Mouse (Mus musculus): ENCODE data around the gene Lmo2. TPM values are rescaled to one million over a fixed set of nuclear protein-coding genes. Genes with fewer than 3 reads are reported as not detected.
"Not testable (repeated sequence)": the region's sequence is repeated elsewhere in the genome, so short reads cannot be mapped to it uniquely, and the experiment has no call there.

Gene Lmo2
- total and polyA plus RNA-seq, 3 experiments, result 43.3 to 108 (median 63.6) TPM

GRCm38 (mm10) chr2:104007793-104008519, 50.2 kb downstream of the Lmo2 start:
- Histone ChIP-seq H3K27me3 (replicated peaks) (peaks cover 8% of the 10 kb centered on the region), H3K36me3 (replicated peaks in 1 of 2; ENCODE audit: control insufficient read depth in 1 of 2, insufficient read depth in 1 of 2, low read length in 1 of 2) (no peaks in the 10 kb centered on the region), H3K27ac (ENCODE audit: insufficient read depth, low read depth) (no peak overlapping the region), H3K9ac (ENCODE audit: insufficient read depth, low read depth) (no peak overlapping the region), H3K4me3 (replicated peaks in 1 of 3; ENCODE audit: low read depth in 2 of 3, low read length in 2 of 3, poor library complexity in 1 of 3) (no peak overlapping the region), H3K4me2 (ENCODE audit: insufficient read depth, low read depth, poor library complexity, severe bottlenecking) (no peak overlapping the region), H3K9me3 (replicated peaks; ENCODE audit: low read length) (no peaks in the 10 kb centered on the region), H3K79me2 (replicated peaks; ENCODE audit: control insufficient read depth, extremely low read depth, insufficient read depth, poor library complexity, severe bottlenecking) (no peaks in the 10 kb centered on the region), H3K4me1 (ENCODE audit: control insufficient read depth in 1 of 2, insufficient read depth in 2 of 2) (no peaks in the 10 kb centered on the region)
- DNase-seq (ENCODE audit: extremely low read depth), result no peak
- in situ Hi-C loops (cut with MboI; ENCODE audit: low pct_ligation_motif_present, low pct_unique_long_range_greater_than_20kb, low sequenced_read_pairs), result loop anchor here (10.0 kb wide), 2 partner anchors 263 to 443 kb away; partner anchors contain the start of gene Abtb2
- TF ChIP-seq ZNF384 (IDR thresholded peaks at IDR 0.05; ENCODE audit: low read depth, low read length) (no peak), ZMIZ1 (IDR thresholded peaks at IDR 0.05; ENCODE audit: low read depth, low read length) (no peak), SMC3 (IDR thresholded peaks at IDR 0.05; ENCODE audit: low read depth, low read length) (no peak), GABPA (IDR thresholded peaks at IDR 0.05; ENCODE audit: insufficient replicate concordance, low read depth, low read length) (no peak)
- dilution Hi-C loops (cut with MboI; ENCODE audit: extremely low pct_ligation_motif_present, extremely low pct_unique_long_range_greater_than_20kb, low sequenced_read_pairs), result no loop called here

GRCm38 (mm10) chr2:104008853-104009252, 51.1 kb downstream of the Lmo2 start:
- H3K27ac ChIP-seq (ENCODE audit: insufficient read depth, low read depth); H3K4me2 ChIP-seq (ENCODE audit: insufficient read depth, low read depth, poor library complexity, severe bottlenecking); H3K4me1 ChIP-seq (ENCODE audit: control insufficient read depth in 1 of 2, insufficient read depth in 2 of 2); dilution Hi-C loops (cut with MboI; ENCODE audit: extremely low pct_ligation_motif_present, extremely low pct_unique_long_range_greater_than_20kb, low sequenced_read_pairs); H3K4me3 ChIP-seq (replicated peaks in 1 of 3; ENCODE audit: low read depth in 2 of 3, low read length in 2 of 3, poor library complexity in 1 of 3); H3K27me3 ChIP-seq (replicated peaks); H3K9me3 ChIP-seq (replicated peaks; ENCODE audit: low read length); H3K9ac ChIP-seq (ENCODE audit: insufficient read depth, low read depth); DNase-seq (ENCODE audit: extremely low read depth); H3K79me2 ChIP-seq (replicated peaks; ENCODE audit: control insufficient read depth, extremely low read depth, insufficient read depth, poor library complexity, severe bottlenecking); H3K36me3 ChIP-seq (replicated peaks in 1 of 2; ENCODE audit: control insufficient read depth in 1 of 2, insufficient read depth in 1 of 2, low read length in 1 of 2): not testable (repeated sequence)
- in situ Hi-C loops (cut with MboI; ENCODE audit: low pct_ligation_motif_present, low pct_unique_long_range_greater_than_20kb, low sequenced_read_pairs), result loop anchor here (10.0 kb wide), 2 partner anchors 264 to 444 kb away; partner anchors contain the start of gene Abtb2

- no peak for DNase-seq (ENCODE audit: extremely low read depth)
- dilution Hi-C loops (cut with MboI; ENCODE audit: extremely low pct_ligation_motif_present, extremely low pct_unique_long_range_greater_than_20kb, low sequenced_read_pairs), result no loop called here
Measured at GRCm38 (mm10) chr2:104023096-104023495, 65.3 kb downstream of the Lmo2 start.

More at GRCm38 (mm10) chr2:104023096-104023495, 65.3 kb downstream of the Lmo2 start:
- no peak overlapping the region for H3K4me2 ChIP-seq (ENCODE audit: insufficient read depth, low read depth, poor library complexity, severe bottlenecking)
- H3K9me3 ChIP-seq (replicated peaks; ENCODE audit: low read length), result peaks cover 3% of the 10 kb centered on the region
- H3K36me3 ChIP-seq (replicated peaks in 1 of 2; ENCODE audit: control insufficient read depth in 1 of 2, insufficient read depth in 1 of 2, low read length in 1 of 2), result no peaks in the 10 kb centered on the region
- H3K27ac ChIP-seq (ENCODE audit: insufficient read depth, low read depth), result no peak overlapping the region
- H3K9ac ChIP-seq (ENCODE audit: insufficient read depth, low read depth), result no peak overlapping the region
- H3K4me1 ChIP-seq (ENCODE audit: control insufficient read depth in 1 of 2, insufficient read depth in 2 of 2), result peaks cover 0 to 10% of the 10 kb centered on the region in 2 experiments; a peak in 2 of 4 replicates
- in situ Hi-C loops (cut with MboI; ENCODE audit: low pct_ligation_motif_present, low pct_unique_long_range_greater_than_20kb, low sequenced_read_pairs), result no loop called here
- no peaks in the 10 kb centered on the region for H3K79me2 ChIP-seq (replicated peaks; ENCODE audit: control insufficient read depth, extremely low read depth, insufficient read depth, poor library complexity, severe bottlenecking)
- TF ChIP-seq CHD2 (IDR thresholded peaks at IDR 0.05; ENCODE audit: low read length) (no peak), RCOR1 (conservative IDR thresholded peaks at IDR 0.05; ENCODE audit: low read depth, low read length) (no peak), MEF2A (IDR thresholded peaks at IDR 0.05; ENCODE audit: borderline replicate concordance, low read depth, low read length) (no peak), MXI1 (IDR thresholded peaks at IDR 0.05; ENCODE audit: low read depth, low read length) (no peak), GABPA (IDR thresholded peaks at IDR 0.05; ENCODE audit: insufficient replicate concordance, low read depth, low read length) (no peak), ZC3H11A (IDR thresholded peaks at IDR 0.05; ENCODE audit: low read depth, low read length) (no peak), KAT2A (IDR thresholded peaks at IDR 0.05; ENCODE audit: insufficient replicate concordance, low read length) (no peak), NELFE (IDR thresholded peaks at IDR 0.05; ENCODE audit: low read depth, low read length) (no peak), SMC3 (IDR thresholded peaks at IDR 0.05; ENCODE audit: low read depth, low read length) (no peak), ELF1 (IDR thresholded peaks at IDR 0.05; ENCODE audit: low read depth, low read length) (no peak), USF2 (conservative IDR thresholded peaks at IDR 0.05; ENCODE audit: low read depth, low read length) (no peak)
- no peak overlapping the region for H3K4me3 ChIP-seq (replicated peaks in 1 of 3; ENCODE audit: low read depth in 2 of 3, low read length in 2 of 3, poor library complexity in 1 of 3)
- H3K27me3 ChIP-seq (replicated peaks), result peaks cover 3% of the 10 kb centered on the region
